Mouse (Mus musculus) hindbrain, embryonic 15.5 days (tissue): Measurements from ENCODE around the gene Nccrp1. TPM values are rescaled to one million over a fixed set of nuclear protein-coding genes. Genes with fewer than 3 reads are reported as not detected.

Experiments
- ATAC-seq: fragments of 200-750 bp; cut with Nextera tagmentation; 2 replicates; pipeline ENCODE4 v1.8.0; 2017; ENCODE audit warnings: low read depth, moderate number of reproducible peaks, moderate TSS enrichment; ENCODE audit not compliant: low FRiP score
- H3K27ac ChIP-seq: fragments of 300-500 bp; sonication (generic); replicated peaks from 2 replicates; pipeline ENCODE4 v1.5.1; 2015; ENCODE audit warnings: mild to moderate bottlenecking, inconsistent platforms
- H3K27me3 ChIP-seq: fragments of 300-500 bp; sonication (generic); 2 replicates; pipeline ENCODE4 v1.6.1; 2015; ENCODE audit warnings: control low read depth, inconsistent platforms
- H3K36me3 ChIP-seq: fragments of 300-500 bp; sonication (generic); 2 replicates; pipeline ENCODE4 v1.6.1; 2015; ENCODE audit warnings: control low read depth, inconsistent platforms
- H3K4me1 ChIP-seq: fragments of 300-500 bp; sonication (generic); replicated peaks from 2 replicates; pipeline ENCODE4 v1.6.1; 2015; ENCODE audit warnings: control low read depth, inconsistent platforms
- H3K4me2 ChIP-seq: fragments of 300-500 bp; sonication (generic); 2 replicates; pipeline ENCODE4 v1.6.1; 2015; ENCODE audit warnings: moderate library complexity, mild to moderate bottlenecking, inconsistent platforms
- H3K4me3 ChIP-seq: fragments of 300-500 bp; sonication (generic); 2 replicates; pipeline ENCODE4 v1.5.1; 2015; ENCODE audit warnings: mild to moderate bottlenecking, inconsistent platforms
- H3K9ac ChIP-seq: fragments of 300-500 bp; sonication (generic); 2 replicates; pipeline ENCODE4 v1.6.1; 2015; ENCODE audit warnings: inconsistent platforms
- H3K9me3 ChIP-seq: fragments of 300-500 bp; sonication (generic); 2 replicates; pipeline ENCODE4 v1.6.1; 2016; ENCODE audit warnings: control low read depth, inconsistent platforms
- WGBS: fragments of 180-500 bp; shearing (Covaris S2); methylation state at CpG from one replicate; pipeline ENCODE4 v1.1.7; 2015; 5-methylcytosine and 5-hydroxymethylcytosine counted together
- polyA plus RNA-seq: library from polyadenylated mRNA; unstranded; fragments of >200 nt; fragmentation: Nextera tagmentation; extraction: Ambion mirVana; gene quantifications from 2 replicates; pipeline ENCODE4 v1.2.1, GENCODE M21; 2015

The Nccrp1 gene
- polyA plus RNA-seq, 1 experiment from 2014 or later, result 0.19 TPM

DNA sequence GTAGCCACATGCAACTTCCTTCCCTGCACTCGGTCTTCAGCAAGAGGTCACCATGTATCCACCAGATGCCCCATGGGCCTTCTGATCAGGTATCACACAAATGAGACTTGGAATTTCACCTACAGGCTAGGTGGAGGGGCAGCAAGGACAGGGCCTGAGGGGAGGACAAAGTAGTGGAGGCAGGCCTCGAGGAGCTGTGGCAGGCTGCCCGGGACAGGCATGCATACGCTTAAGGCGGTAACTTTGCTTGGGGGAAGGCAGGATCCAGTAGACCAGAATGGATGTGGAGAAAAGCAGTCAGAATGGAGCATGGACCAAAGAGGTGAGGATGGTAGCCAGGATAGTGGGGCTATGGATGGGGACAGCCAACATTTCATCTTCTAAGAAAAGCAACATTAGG is 32.8 kb upstream of the Nccrp1 start:
- Histone ChIP-seq H3K4me2 (no peak overlapping the region), H3K9me3 (no peaks in the 10 kb centered on the region), H3K4me1 (peaks cover 38% of the 10 kb centered on the region), H3K27me3 (no peaks in the 10 kb centered on the region), H3K4me3 (no peak overlapping the region), H3K36me3 (no peaks in the 10 kb centered on the region), H3K9ac (no peak overlapping the region), H3K27ac (no peak overlapping the region)
- no peak for ATAC-seq
- 65% methylated on average over 5 of the region's 5 CpGs for WGBS

GRCm38 (mm10) chr7:28578543-28579053 is 31.5 kb upstream of the Nccrp1 start:
- WGBS, result 78% methylated on average over 5 of the region's 5 CpGs

DNA sequence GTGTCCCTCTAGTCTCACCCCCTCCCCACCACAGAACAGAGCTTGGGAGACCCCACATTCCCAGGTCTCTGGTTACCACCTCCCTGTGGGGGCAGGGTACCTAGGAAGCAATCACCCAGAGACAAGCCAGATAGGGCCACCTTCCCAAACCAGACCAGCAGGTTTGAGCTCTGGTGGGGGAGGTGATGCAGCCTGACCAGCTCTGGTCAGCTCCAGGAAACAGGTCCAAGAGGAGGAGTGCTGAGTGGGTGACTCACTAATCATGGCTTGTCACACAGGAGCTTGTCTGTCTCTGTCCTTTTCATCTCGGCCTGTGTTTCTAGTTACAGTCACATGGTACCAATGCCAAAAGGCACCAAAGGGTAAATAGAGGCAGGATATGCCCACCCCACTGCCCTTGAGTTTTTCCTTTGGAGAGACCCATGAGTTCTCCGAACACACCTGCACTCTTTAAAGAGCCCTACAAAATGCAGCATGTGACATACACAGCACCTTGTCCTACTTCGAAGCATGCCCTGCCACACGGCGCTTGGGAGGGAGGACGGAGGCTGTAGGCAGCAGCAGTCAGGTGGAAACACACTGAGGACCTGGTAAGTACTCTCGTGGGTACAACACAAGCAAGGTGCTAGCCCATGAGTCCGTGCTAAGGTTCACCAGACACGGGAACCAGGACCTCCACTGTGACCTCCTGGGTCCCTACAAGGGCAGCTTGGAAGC is 30.9 kb upstream of the Nccrp1 start:
- 83% methylated on average over 9 of the region's 9 CpGs for WGBS
- Histone ChIP-seq H3K4me3 (no peak overlapping the region), H3K9ac (no peak overlapping the region), H3K27ac (no peak overlapping the region), H3K4me1 (peaks cover 21% of the 10 kb centered on the region), H3K36me3 (no peaks in the 10 kb centered on the region), H3K9me3 (no peaks in the 10 kb centered on the region), H3K27me3 (no peaks in the 10 kb centered on the region), H3K4me2 (no peak overlapping the region)
- no peak for ATAC-seq

More at GRCm38 (mm10) chr7:28578543-28579053, 31.5 kb upstream of the Nccrp1 start:
- Histone ChIP-seq H3K4me1 (peaks cover 27% of the 10 kb centered on the region), H3K36me3 (no peaks in the 10 kb centered on the region), H3K27me3 (no peaks in the 10 kb centered on the region), H3K4me2 (no peak overlapping the region), H3K9me3 (no peaks in the 10 kb centered on the region), H3K4me3 (no peak overlapping the region), H3K9ac (no peak overlapping the region), H3K27ac (no peak overlapping the region)
- ATAC-seq, result no peak

- peak; percentile 67; the same call in 1 of the 2 replicates for ATAC-seq
- H3K27ac ChIP-seq, result no peak overlapping the region
- no peak overlapping the region for H3K9ac ChIP-seq
- no peaks in the 10 kb centered on the region for H3K27me3 ChIP-seq
- H3K9me3 ChIP-seq, result no peaks in the 10 kb centered on the region
- peaks cover 17% of the 10 kb centered on the region for H3K4me1 ChIP-seq
- no peak overlapping the region for H3K4me2 ChIP-seq
- H3K36me3 ChIP-seq, result no peaks in the 10 kb centered on the region
- 70% methylated on average over 5 of the region's 5 CpGs for WGBS
- no peak overlapping the region for H3K4me3 ChIP-seq
These were observed 29.3 kb upstream of the Nccrp1 start for GRCm38 (mm10) chr7:28576271-28576914.

- Histone ChIP-seq H3K27me3 (no peaks in the 10 kb centered on the region), H3K4me2 (no peak overlapping the region), H3K4me1 (peaks cover 23% of the 10 kb centered on the region), H3K27ac (no peak overlapping the region), H3K9ac (no peak overlapping the region), H3K4me3 (no peak overlapping the region), H3K36me3 (no peaks in the 10 kb centered on the region), H3K9me3 (no peaks in the 10 kb centered on the region)
- ATAC-seq, result no peak
- 94% methylated on average over 11 of the region's 11 CpGs for WGBS
These were observed 28.5 kb upstream of the Nccrp1 start for GRCm38 (mm10) chr7:28575597-28575996.

DNA sequence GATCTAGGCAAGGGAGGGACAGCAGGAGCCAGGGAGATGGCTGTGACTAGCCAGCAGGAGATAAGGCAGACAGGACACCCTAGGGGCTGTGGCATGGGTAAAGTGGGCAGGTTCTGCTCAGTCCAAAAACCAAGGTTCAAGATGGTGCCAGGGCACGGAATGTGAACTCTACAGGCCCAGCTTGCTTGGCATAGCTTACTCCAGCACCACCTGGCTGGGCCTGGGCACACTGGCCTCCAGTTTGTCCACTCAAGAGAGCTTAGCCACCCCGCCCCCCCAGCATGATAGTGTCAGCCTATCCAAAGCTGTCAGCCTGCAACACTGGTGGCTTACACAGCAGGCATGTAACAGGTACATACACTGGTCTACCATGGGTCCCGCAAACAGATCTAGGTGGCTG is 26.2 kb upstream of the Nccrp1 start:
- H3K4me2 ChIP-seq, result no peak overlapping the region
- H3K27me3 ChIP-seq, result no peaks in the 10 kb centered on the region
- H3K4me3 ChIP-seq, result no peak overlapping the region
- peaks cover 22% of the 10 kb centered on the region for H3K4me1 ChIP-seq
- no peaks in the 10 kb centered on the region for H3K9me3 ChIP-seq
- H3K9ac ChIP-seq, result no peak overlapping the region
- no peak for ATAC-seq
- 91% methylated on average over 3 of the region's 3 CpGs for WGBS
- no peak overlapping the region for H3K27ac ChIP-seq
- no peaks in the 10 kb centered on the region for H3K36me3 ChIP-seq

GRCm38 (mm10) chr7:28572689-28573088 is 25.6 kb upstream of the Nccrp1 start:
- Histone ChIP-seq H3K9ac (no peak overlapping the region), H3K36me3 (peaks cover 3% of the 10 kb centered on the region; the same call in 1 of the 2 replicates), H3K4me3 (no peak overlapping the region), H3K27me3 (no peaks in the 10 kb centered on the region), H3K4me2 (no peak overlapping the region), H3K4me1 (peaks cover 22% of the 10 kb centered on the region), H3K9me3 (no peaks in the 10 kb centered on the region), H3K27ac (no peak overlapping the region)
- no peak for ATAC-seq
- 87% methylated on average over 5 of the region's 5 CpGs for WGBS

- no peak overlapping the region for H3K4me2 ChIP-seq
- 51% methylated on average over 5 of the region's 5 CpGs for WGBS
- no peak overlapping the region for H3K4me3 ChIP-seq
- no peaks in the 10 kb centered on the region for H3K9me3 ChIP-seq
- H3K4me1 ChIP-seq, result peaks cover 11% of the 10 kb centered on the region
- H3K27me3 ChIP-seq, result no peaks in the 10 kb centered on the region
- no peak for ATAC-seq
- no peak overlapping the region for H3K9ac ChIP-seq
- H3K27ac ChIP-seq, result peak overlapping the region; percentile 20; the same call in 1 of the 2 replicates
- H3K36me3 ChIP-seq, result peaks cover 15% of the 10 kb centered on the region
These were observed 24.1 kb upstream of the Nccrp1 start for GRCm38 (mm10) chr7:28570982-28571682.

- no peak overlapping the region for H3K4me3 ChIP-seq
- no peak overlapping the region for H3K9ac ChIP-seq
- no peaks in the 10 kb centered on the region for H3K27me3 ChIP-seq
- no peak overlapping the region for H3K4me2 ChIP-seq
- 61% methylated on average over 12 of the region's 12 CpGs for WGBS
- H3K27ac ChIP-seq, result peak overlapping the region; percentile 20; the same call in 1 of the 2 replicates
- ATAC-seq, result no peak
- no peaks in the 10 kb centered on the region for H3K9me3 ChIP-seq
- peaks cover 11% of the 10 kb centered on the region for H3K4me1 ChIP-seq
- peaks cover 15% of the 10 kb centered on the region for H3K36me3 ChIP-seq
These were observed 23.4 kb upstream of the Nccrp1 start for GRCm38 (mm10) chr7:28570291-28570981.

- H3K27me3 ChIP-seq, result no peaks in the 10 kb centered on the region
- no peaks in the 10 kb centered on the region for H3K9me3 ChIP-seq
- H3K9ac ChIP-seq, result no peak overlapping the region
- H3K4me3 ChIP-seq, result no peak overlapping the region
- H3K4me1 ChIP-seq, result peaks cover 11% of the 10 kb centered on the region
- H3K36me3 ChIP-seq, result peaks cover 18% of the 10 kb centered on the region
- H3K4me2 ChIP-seq, result no peak overlapping the region
- ATAC-seq, result no peak
- H3K27ac ChIP-seq, result no peak overlapping the region
These were observed 21.2 kb upstream of the Nccrp1 start for GRCm38 (mm10) chr7:28568253-28568652.

- H3K4me3 ChIP-seq, result no peak overlapping the region
- no peak overlapping the region for H3K4me2 ChIP-seq
- H3K4me1 ChIP-seq, result peaks cover 11% of the 10 kb centered on the region
- H3K27me3 ChIP-seq, result no peaks in the 10 kb centered on the region
- peaks cover 18% of the 10 kb centered on the region for H3K36me3 ChIP-seq
- no peak for ATAC-seq
- 93% methylated on average over 4 of the region's 4 CpGs for WGBS
- no peak overlapping the region for H3K27ac ChIP-seq
- no peak overlapping the region for H3K9ac ChIP-seq
- no peaks in the 10 kb centered on the region for H3K9me3 ChIP-seq
These were observed 20.5 kb upstream of the Nccrp1 start for GRCm38 (mm10) chr7:28567539-28567938.
